Mouse (Mus musculus): ENCODE measurements around the gene Tex52. TPM values are rescaled to one million over a fixed set of nuclear protein-coding genes. Genes with fewer than 3 reads are reported as not detected.

Gene Tex52
- polyA plus RNA-seq, 2 experiments: 0.07 TPM; not detected in 1

- no peak overlapping the region for H3K4me2 ChIP-seq (ENCODE audit: low read depth)
- peaks cover 58% of the 10 kb centered on the region for H3K36me3 ChIP-seq (replicated peaks; ENCODE audit: control insufficient read depth, insufficient read depth, low read depth)
- no peak overlapping the region for H3K9ac ChIP-seq (replicated peaks)
- TF ChIP-seq CTCF (IDR thresholded peaks at IDR 0.05; ENCODE audit: low read depth): no peak
- no peak for TF ChIP-seq EP300 (IDR thresholded peaks at IDR 0.05; ENCODE audit: low read depth)
- no peak overlapping the region for H3K27ac ChIP-seq
- WGBS (ENCODE audit: insufficient replicate concordance): 83% methylated on average over 13 of the region's 13 CpGs
- ATAC-seq (ENCODE audit: insufficient read depth) (no peak), DNase-seq (ENCODE audit: low read depth in 3 of 3, low spot score in 3 of 3) (no peak)
- H3K4me1 ChIP-seq (replicated peaks; ENCODE audit: control insufficient read depth in 2 of 2, insufficient read depth in 2 of 2, low read length in 1 of 2): peaks cover 10 to 13% of the 10 kb centered on the region in 2 experiments; a peak in 3 of 4 replicates
- no peaks in the 10 kb centered on the region for H3K9me3 ChIP-seq (ENCODE audit: control insufficient read depth, low read length)
- no peaks in the 10 kb centered on the region for H3K27me3 ChIP-seq (ENCODE audit: control insufficient read depth, insufficient read depth, low read length)
- H3K4me3 ChIP-seq (ENCODE audit: insufficient read depth in 1 of 2, low read depth in 2 of 2, low read length in 2 of 2): no peak overlapping the region
Observed at GRCm38 (mm10) chr6:128433566-128433965, 58.3 kb downstream of the Tex52 start.

Other genes starting within 250 kb of the Tex52 start
- 11.6 and 12.1 TPM in 2 replicates for gene Tspan9, start 231.9 kb upstream of the Tex52 start, polyA plus RNA-seq (2012; rRNA removed)
- gene Tspan9, start 231.9 kb upstream of the Tex52 start, polyA plus RNA-seq (2014; fragmentation: Nextera tagmentation; extraction: Ambion mirVana): 15.5 and 17.2 TPM in 2 replicates
- gene Tead4, start 74.6 kb upstream of the Tex52 start, polyA plus RNA-seq (2012; rRNA removed): 0.21 and 0.30 TPM in 2 replicates
- gene Tead4, start 74.6 kb upstream of the Tex52 start, polyA plus RNA-seq (2014; fragmentation: Nextera tagmentation; extraction: Ambion mirVana): 0.18 and 0.34 TPM in 2 replicates
- 2.2 and 2.9 TPM in 2 replicates for gene Tulp3, start 19.6 kb upstream of the Tex52 start, polyA plus RNA-seq (2012; rRNA removed)
- 1.8 TPM in 2 replicates for gene Tulp3, start 19.6 kb upstream of the Tex52 start, polyA plus RNA-seq (2014; fragmentation: Nextera tagmentation; extraction: Ambion mirVana)
- 15.3 and 19.0 TPM in 2 replicates for gene Rhno1, start 12.5 kb upstream of the Tex52 start, polyA plus RNA-seq (2012; rRNA removed)
- 45.1 and 51.4 TPM in 2 replicates for gene Rhno1, start 12.5 kb upstream of the Tex52 start, polyA plus RNA-seq (2014; fragmentation: Nextera tagmentation; extraction: Ambion mirVana)
- 25.2 and 25.5 TPM in 2 replicates for gene Foxm1, start 12.5 kb upstream of the Tex52 start, polyA plus RNA-seq (2012; rRNA removed)
- gene Foxm1, start 12.5 kb upstream of the Tex52 start, polyA plus RNA-seq (2014; fragmentation: Nextera tagmentation; extraction: Ambion mirVana): 12.0 and 12.2 TPM in 2 replicates
- not detected in 2 replicates for gene Gm44596, start within 50 bp of the Tex52 start, polyA plus RNA-seq (2012; rRNA removed)
- not detected in 2 replicates for gene Gm44596, start within 50 bp of the Tex52 start, polyA plus RNA-seq (2014; fragmentation: Nextera tagmentation; extraction: Ambion mirVana)
- gene Nrip2, start 23.8 kb downstream of the Tex52 start, polyA plus RNA-seq (2012; rRNA removed): 0.70 and 0.95 TPM in 2 replicates
- 1.3 and 1.5 TPM in 2 replicates for gene Nrip2, start 23.8 kb downstream of the Tex52 start, polyA plus RNA-seq (2014; fragmentation: Nextera tagmentation; extraction: Ambion mirVana)
- gene Itfg2, start 49.5 kb downstream of the Tex52 start, polyA plus RNA-seq (2012; rRNA removed): 9.4 and 9.8 TPM in 2 replicates
- gene Itfg2, start 49.5 kb downstream of the Tex52 start, polyA plus RNA-seq (2014; fragmentation: Nextera tagmentation; extraction: Ambion mirVana): 8.7 and 11.9 TPM in 2 replicates
- 86.7 and 121 TPM in 2 replicates for gene Fkbp4, start 63.2 kb downstream of the Tex52 start, polyA plus RNA-seq (2012; rRNA removed)
- gene Fkbp4, start 63.2 kb downstream of the Tex52 start, polyA plus RNA-seq (2014; fragmentation: Nextera tagmentation; extraction: Ambion mirVana): 158 and 179 TPM in 2 replicates
- 119 and 187 TPM in 2 replicates for gene Pzp, start 151.3 kb downstream of the Tex52 start, polyA plus RNA-seq (2012; rRNA removed)
- gene Pzp, start 151.3 kb downstream of the Tex52 start, polyA plus RNA-seq (2014; fragmentation: Nextera tagmentation; extraction: Ambion mirVana): 201 and 204 TPM in 2 replicates
- 4.0 and 7.9 TPM in 2 replicates for gene A2ml1, start 206.2 kb downstream of the Tex52 start, polyA plus RNA-seq (2012; rRNA removed)
- gene A2ml1, start 206.2 kb downstream of the Tex52 start, polyA plus RNA-seq (2014; fragmentation: Nextera tagmentation; extraction: Ambion mirVana): 12.7 and 13.1 TPM in 2 replicates
- gene Klrb1a, start 248.1 kb downstream of the Tex52 start, polyA plus RNA-seq (2012; rRNA removed): 0.03 and 0.11 TPM in 2 replicates
- 0.14 and 0.55 TPM in 2 replicates for gene Klrb1a, start 248.1 kb downstream of the Tex52 start, polyA plus RNA-seq (2014; fragmentation: Nextera tagmentation; extraction: Ambion mirVana)

Data from liver, embryonic 14.5 days (tissue).